Mouse (Mus musculus) brain, embryonic 14.5 days (tissue): ENCODE measurements around the gene Zc3h18.

Experiments used
- CTCF ChIP-seq: fragments of 200-500 bp; IDR thresholded peaks from 2 replicates; pipeline ENCODE4 v1.5.1; 2012; ENCODE audit warnings: inconsistent platforms, mild to moderate bottlenecking, moderate library complexity, borderline replicate concordance; ENCODE audit not compliant: insufficient read depth, insufficient read length; ENCODE audit errors: extremely low read depth
- POLR2A ChIP-seq: fragments of 200-500 bp; IDR thresholded peaks from 2 replicates; pipeline ENCODE4 v1.6.1; 2012; ENCODE audit warnings: mild to moderate bottlenecking, inconsistent platforms, borderline replicate concordance; ENCODE audit not compliant: poor library complexity, insufficient read depth, insufficient read length, severe bottlenecking; ENCODE audit errors: extremely low read depth

DNA sequence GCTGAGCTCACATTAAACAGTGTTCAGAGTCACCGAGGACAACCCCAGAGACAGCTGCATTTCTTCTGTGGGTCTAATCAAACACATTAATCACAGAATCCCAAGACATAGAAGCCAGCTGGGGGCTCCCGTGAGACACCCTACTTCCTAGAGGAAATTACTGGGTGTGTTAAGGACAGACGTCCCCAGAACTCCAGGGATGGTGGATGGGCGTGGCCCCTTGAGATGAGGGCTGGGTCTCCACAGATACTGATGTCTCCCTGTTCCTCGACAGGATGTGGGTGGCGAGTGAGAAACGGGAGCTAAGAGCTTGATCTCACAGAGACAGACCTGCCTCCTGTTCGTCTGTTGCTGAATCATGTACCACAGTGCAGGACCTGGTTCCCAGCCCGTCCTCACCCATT, 33.6 kb upstream of the Zc3h18 start:
- TF ChIP-seq POLR2A: no peak
- TF ChIP-seq CTCF: no peak
